Mouse (Mus musculus): Measurements from ENCODE around the gene Wdr20. TPM values are rescaled to one million over a fixed set of nuclear protein-coding genes. Genes with fewer than 3 reads are reported as not detected.
"Not testable (repeated sequence)": the region's sequence is repeated elsewhere in the genome, so short reads cannot be mapped to it uniquely, and the experiment has no call there.

Gene Wdr20
- 10 to 100 TPM; 38.8 to 44.3 TPM for total RNA-seq (2021)

DNA sequence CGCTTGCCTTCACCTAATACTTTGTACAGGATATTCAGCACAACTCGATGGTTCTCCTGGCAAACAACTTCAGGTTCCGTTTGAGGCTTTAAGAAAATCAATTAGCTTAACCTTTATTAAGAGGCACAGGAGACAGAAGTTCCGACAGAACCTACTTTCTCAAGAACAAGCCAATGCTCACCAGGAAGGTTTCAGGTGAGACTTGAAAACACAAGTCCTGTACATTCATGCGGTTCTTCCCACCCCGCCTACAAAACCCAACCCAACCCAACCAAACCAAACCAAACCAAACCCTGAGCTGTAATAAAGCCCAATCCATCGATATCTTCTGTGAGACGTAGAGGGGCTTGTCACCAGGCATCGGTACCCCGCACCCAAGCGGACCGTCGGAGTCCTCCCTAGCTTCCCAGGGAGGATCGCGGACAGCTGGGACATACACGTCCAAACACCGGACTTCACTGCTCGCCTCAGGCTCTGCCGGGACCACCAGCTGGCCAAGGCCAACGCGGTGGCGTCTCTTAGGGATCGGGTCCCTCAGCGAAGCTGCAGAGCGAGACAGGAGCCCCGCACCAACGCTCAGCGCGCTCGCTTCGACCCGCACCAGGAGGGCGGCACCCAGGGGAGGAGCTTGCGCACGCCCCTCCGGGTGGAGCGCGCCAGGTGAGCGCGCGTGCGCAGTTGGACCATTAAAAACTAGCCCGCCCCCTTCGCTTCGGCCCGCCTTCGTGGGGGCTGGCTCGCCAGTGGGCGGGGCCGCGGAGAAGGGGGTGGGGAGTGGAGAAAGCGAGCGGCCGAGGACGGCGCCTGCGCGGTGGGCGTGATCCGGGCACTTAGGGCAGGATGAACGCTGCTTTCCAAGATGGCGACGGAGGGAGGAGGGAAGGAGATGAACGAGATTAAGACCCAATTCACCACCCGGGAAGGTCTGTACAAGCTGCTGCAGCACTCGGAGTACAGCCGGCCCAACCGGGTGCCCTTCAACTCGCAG is at the start of gene Wdr20:
Gene Wdr20 (plus strand): TSS at position 775 of the 988 bp plus-strand sequence.
- DNase-seq (ENCODE audit: low spot score in 2 of 2) = peak; percentile 96 to 98
- intact Hi-C loops (cut with DNase I) = loop anchor here (2.0 kb wide), 1 partner anchor 103 kb away; the partner anchor contains the start of gene Mok

DNA sequence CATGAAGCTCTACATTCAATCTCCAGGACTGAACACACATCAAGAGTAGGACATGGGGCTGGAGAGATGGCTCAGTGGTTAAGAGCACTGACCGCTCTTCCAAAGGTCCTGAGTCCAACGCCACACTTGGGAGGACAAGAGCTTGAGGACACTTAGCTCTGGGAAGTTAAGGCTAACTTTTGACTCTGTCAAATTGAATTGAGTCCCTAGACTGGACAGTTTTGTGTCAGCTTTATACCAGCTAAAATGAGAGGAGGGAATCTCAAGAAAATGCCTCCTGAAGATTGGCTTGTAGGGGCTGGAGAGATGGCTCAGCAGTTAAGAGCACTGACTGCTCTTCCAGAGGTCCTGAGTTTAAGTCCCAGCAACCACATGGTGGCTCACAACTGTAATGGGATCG is 48.8 kb upstream of the Wdr20 start:
- DNase-seq (ENCODE audit: low spot score in 2 of 2); intact Hi-C loops (cut with DNase I): not testable (repeated sequence)

DNA sequence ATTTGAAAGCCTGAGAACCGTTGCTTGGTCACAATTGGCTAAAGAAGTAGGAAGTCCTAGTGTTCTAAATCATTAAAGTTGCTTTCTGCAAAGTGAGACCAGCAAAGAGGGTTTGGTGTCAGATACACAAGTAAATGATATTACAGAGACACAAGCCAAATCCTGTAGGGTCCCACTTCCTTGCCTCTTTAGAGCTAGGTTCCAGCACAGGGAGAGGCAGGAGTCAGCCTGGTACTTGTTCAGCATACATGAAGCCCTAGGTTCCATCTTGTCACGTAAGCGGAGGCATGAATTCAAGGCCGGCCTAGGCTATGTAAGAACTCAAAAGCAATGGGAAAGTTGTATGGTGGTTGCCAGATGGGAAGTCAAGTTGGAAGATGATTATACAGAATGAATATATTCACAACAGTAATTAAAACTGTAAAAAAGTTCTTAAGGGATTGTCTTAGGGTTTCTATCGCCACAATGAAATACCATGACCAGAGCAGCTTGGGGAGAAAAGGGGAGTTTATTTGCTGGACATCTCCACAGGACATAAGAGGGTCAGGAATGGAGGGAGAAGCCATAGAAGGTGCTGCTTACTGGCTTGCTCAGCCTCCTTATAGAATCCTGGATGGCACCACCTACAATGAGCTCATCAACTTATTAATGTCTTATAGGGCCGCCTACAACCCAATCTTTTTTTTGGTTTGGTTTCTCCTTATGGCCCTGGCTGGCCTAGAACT is 47.7 kb upstream of the Wdr20 start:
- no peak for DNase-seq (ENCODE audit: low spot score in 2 of 2)
- intact Hi-C loops (cut with DNase I) = no loop called here

DNA sequence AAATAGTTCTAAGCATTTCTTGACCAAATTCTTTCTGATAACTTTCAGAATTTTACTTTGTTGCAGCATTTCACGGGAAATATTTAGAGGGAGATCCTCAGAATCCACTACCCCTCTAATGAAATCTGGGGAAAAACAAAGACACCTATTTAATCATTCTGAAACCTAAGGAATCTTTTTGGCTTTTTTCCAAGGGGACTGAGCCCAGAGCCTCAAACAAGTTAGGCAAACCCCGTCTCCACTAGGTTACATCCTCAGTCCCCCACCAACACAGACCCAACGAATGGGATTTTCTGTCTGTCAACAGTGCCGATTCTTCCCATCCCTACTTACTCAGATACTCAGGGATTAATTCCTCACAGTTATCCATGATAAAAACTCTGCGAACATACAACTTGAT is 44.4 kb upstream of the Wdr20 start:
- DNase-seq (ENCODE audit: low spot score in 2 of 2); intact Hi-C loops (cut with DNase I): not testable (repeated sequence)

- peak; percentile 70 to 72 for DNase-seq (ENCODE audit: low spot score in 2 of 2)
- intact Hi-C loops (cut with DNase I) = loop anchor here (5.0 kb wide), 1 partner anchor 147 kb away; the partner anchor contains the start of gene Mok
These were observed 42.0 kb upstream of the Wdr20 start for GRCm38 (mm10) chr12:110695676-110696171.

DNA sequence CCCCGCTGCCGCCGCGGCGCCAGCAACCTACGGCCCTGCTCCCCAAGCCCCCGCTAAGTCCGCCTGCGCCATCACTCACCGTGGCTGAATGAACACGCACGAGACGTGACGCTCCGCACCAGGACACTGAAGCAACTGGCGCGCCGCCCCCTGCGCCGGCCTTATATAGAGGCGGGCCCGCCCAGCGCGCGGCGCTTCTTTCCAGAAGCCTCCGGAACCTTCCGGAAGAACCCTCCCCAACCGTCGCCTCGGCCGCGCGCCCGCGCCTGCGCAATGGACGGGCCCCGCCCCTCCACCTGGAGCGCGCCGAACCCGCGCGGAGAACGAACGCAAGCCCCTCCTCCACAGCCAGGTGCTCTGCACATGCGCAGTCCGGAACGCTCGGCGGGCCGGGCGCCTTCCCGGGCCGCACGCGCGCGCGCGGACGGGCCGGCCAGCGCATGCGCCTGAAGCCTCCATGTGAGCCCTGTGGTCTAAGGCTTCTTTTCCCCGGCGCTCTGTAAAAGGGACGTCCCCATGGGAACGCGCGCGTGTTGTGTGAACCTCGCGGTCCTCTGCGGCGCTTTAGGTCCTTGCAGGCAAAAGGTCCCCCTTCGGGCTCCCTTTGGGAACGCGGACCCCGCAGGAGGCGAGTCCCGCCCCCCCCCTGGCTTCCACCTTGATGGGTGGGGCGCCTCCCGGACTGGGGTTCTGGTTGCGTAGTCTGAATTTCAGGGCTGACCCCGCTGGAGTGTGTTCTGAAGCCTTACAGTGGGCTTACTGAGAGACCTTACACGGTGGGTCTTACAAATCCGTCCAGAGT is 41.4 kb upstream of the Wdr20 start:
- peak; percentile 97 for DNase-seq (ENCODE audit: low spot score in 2 of 2)
- intact Hi-C loops (cut with DNase I) = loop anchor here (5.0 kb wide), 1 partner anchor 146 kb away; the partner anchor contains the start of gene Mok

- intact Hi-C loops (cut with DNase I) = loop anchor here (5.0 kb wide), 1 partner anchor 145 kb away; the partner anchor contains the start of gene Mok
- DNase-seq (ENCODE audit: low spot score in 2 of 2) = peak; percentile 14 to 20
These were observed 40.8 kb upstream of the Wdr20 start for GRCm38 (mm10) chr12:110696975-110697400.

GRCm38 (mm10) chr12:110697457-110697856 is 40.3 kb upstream of the Wdr20 start:
- intact Hi-C loops (cut with DNase I) = loop anchor here (5.0 kb wide), 1 partner anchor 145 kb away; the partner anchor contains the start of gene Mok
- DNase-seq (ENCODE audit: low spot score in 2 of 2) = no peak

- intact Hi-C loops (cut with DNase I) = loop anchor here (5.0 kb wide), 1 partner anchor 144 kb away; the partner anchor contains the start of gene Mok
- no peak for DNase-seq (ENCODE audit: low spot score in 2 of 2)
These were observed 39.7 kb upstream of the Wdr20 start for GRCm38 (mm10) chr12:110698080-110698479.

GRCm38 (mm10) chr12:110698523-110699170 is 39.1 kb upstream of the Wdr20 start:
- intact Hi-C loops (cut with DNase I) = loop anchor here (5.0 kb wide), 1 partner anchor 144 kb away; the partner anchor contains the start of gene Mok
- no peak for DNase-seq (ENCODE audit: low spot score in 2 of 2)

- intact Hi-C loops (cut with DNase I) = loop anchor here (5.0 kb wide), 1 partner anchor 143 kb away; the partner anchor contains the start of gene Mok
- no peak for DNase-seq (ENCODE audit: low spot score in 2 of 2)
These were observed 38.6 kb upstream of the Wdr20 start for GRCm38 (mm10) chr12:110699171-110699547.

DNA sequence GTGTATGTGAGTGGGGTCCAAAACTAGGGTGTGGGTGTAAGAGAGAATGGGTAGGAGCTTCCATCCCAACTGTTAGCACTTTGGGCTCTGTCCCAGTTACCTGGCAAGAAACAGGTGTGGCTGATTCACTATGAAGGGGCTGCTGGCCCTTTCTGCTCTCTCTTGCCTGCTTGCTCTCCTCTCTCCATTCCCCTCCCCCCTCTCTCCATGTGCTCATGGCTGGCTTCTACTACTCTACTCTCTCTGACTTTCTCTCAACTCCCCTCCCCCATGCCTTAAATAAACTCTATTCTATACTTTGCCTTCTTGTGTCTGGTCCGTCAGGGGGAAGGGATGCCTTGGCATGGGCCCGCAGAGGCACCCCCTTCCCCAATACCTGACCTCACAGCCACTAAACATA is 37.0 kb upstream of the Wdr20 start:
- DNase-seq (ENCODE audit: low spot score in 2 of 2) = no peak
- intact Hi-C loops (cut with DNase I) = no loop called here

DNA sequence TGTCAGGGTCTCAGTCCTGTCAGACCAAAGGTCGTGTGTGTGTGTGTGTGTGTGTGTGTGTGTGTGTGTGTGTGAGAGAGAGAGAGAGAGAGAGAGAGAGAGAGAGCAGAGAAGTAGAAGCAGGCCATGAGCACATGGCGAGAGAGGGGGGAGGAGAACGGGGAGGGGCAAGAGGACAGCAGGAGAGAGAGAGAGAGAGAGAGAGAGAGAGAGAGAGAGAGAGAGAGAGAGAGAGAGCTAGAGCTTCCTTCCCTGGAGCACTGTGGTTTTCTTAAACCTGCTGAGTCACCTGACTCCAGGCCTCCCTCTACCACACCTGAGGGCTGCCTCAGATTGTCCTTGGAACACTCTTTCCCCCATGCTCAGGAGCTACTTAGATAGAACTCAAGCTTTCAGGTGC is 36.4 kb upstream of the Wdr20 start:
- DNase-seq (ENCODE audit: low spot score in 2 of 2); intact Hi-C loops (cut with DNase I): not testable (repeated sequence)

DNA sequence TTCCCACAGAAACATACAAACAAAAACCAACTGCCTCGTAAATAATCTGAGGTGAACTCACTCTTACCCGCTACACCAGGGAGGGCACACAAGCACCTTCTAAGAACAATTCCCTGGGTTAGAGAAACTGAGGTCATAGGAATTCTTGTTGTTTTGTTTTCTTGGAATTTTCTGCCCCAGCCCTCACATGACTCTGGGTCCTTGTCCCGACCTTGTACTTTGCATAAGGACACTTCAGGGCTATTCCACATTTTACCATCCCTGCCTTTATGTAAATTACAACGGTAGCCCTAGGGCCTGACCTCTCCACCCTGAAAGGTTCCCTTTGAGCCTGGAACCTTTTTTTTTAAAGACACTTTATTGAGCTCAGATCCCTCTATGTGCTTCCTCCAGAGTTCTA is 35.2 kb upstream of the Wdr20 start, which contains the start of gene Hsp90aa1:
Gene Hsp90aa1 (minus strand): TSS at position 173 of the 400 bp plus-strand sequence.
- DNase-seq (ENCODE audit: low spot score in 2 of 2) = no peak
- intact Hi-C loops (cut with DNase I) = loop anchor here (2.0 kb wide), 1 partner anchor 284 kb away; no protein-coding TSS in a partner anchor

DNA sequence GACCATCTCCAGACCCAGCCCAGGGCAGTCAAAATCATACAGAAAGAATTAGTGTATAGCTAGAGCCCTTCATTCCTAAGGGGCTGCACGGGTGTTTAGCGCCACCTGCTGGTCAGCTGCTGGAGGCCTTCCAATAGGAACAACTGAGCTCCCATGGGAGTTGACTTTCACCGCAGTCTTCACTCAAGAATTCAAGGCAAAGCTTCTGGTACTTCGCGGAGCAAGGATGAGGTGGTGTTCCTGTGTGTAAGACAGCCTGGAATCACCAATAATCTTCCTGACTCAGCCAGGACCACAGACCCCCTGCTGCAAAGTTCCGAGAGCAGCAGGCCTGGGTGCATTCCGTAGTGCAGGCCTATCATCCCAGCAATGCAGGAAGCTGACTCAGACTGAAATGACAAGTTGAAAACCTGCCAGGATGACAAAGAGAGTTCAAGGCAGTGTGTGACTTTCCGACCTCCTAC is 34.7 kb upstream of the Wdr20 start:
- intact Hi-C loops (cut with DNase I) = loop anchor here (2.0 kb wide), 1 partner anchor 284 kb away; no protein-coding TSS in a partner anchor
- DNase-seq (ENCODE audit: low spot score in 2 of 2) = peak; percentile 81 to 84

- intact Hi-C loops (cut with DNase I) = loop anchor here (2.0 kb wide), 1 partner anchor 285 kb away; no protein-coding TSS in a partner anchor
- no peak for DNase-seq (ENCODE audit: low spot score in 2 of 2)
These were observed 34.1 kb upstream of the Wdr20 start for GRCm38 (mm10) chr12:110703682-110704081.

DNA sequence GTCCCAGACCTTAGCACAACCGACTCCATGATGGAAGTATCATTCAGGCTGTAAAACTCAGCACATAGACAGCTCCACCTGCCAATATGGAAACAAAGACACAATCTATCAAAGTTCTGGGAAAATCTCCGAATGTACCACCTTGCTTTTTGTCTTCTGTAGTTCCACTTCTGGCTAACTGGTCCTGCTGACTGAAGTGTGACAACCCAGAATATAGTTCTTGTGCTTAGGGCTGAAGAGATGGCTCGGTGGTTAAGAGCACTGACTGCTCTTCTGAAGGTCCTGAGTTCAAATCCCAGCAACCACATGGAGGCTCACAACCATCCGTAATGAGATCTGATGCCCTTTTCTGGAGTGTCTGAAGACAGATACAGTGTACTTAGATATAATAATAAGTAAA is 32.3 kb upstream of the Wdr20 start:
- DNase-seq (ENCODE audit: low spot score in 2 of 2); intact Hi-C loops (cut with DNase I): not testable (repeated sequence)

All from left cerebral cortex, postnatal 25 days (tissue).